Mouse (Mus musculus) forebrain, embryonic 13.5 days (tissue): ENCODE results near the gene Osbpl7. TPM values are rescaled to one million over a fixed set of nuclear protein-coding genes. Genes with fewer than 3 reads are reported as not detected.

ENCODE experiments used
- ATAC-seq: fragments of 200-750 bp; cut with Nextera tagmentation; 2 replicates; pipeline ENCODE4 v1.8.0; 2017
- H3K27ac ChIP-seq: fragments of 300-500 bp; sonication (generic); 2 replicates; pipeline ENCODE4 v1.5.1; 2015; ENCODE audit warnings: inconsistent platforms, mild to moderate bottlenecking, moderate library complexity
- H3K27me3 ChIP-seq: fragments of 300-500 bp; sonication (generic); 2 replicates; pipeline ENCODE4 v1.6.1; 2015; ENCODE audit warnings: mild to moderate bottlenecking, inconsistent platforms
- H3K36me3 ChIP-seq: fragments of 300-500 bp; sonication (generic); 2 replicates; pipeline ENCODE4 v1.6.1; 2015; ENCODE audit warnings: mild to moderate bottlenecking, inconsistent platforms; ENCODE audit not compliant: poor library complexity, severe bottlenecking
- H3K4me1 ChIP-seq: fragments of 300-500 bp; sonication (generic); 2 replicates; pipeline ENCODE4 v1.6.1; 2015; ENCODE audit warnings: inconsistent platforms
- H3K4me2 ChIP-seq: fragments of 300-500 bp; sonication (generic); 2 replicates; pipeline ENCODE4 v1.6.1; 2015; ENCODE audit warnings: inconsistent platforms, mild to moderate bottlenecking, moderate library complexity
- H3K4me3 ChIP-seq: fragments of 300-500 bp; sonication (generic); 2 replicates; pipeline ENCODE4 v1.5.1; 2015; ENCODE audit warnings: mild to moderate bottlenecking, inconsistent platforms
- H3K9ac ChIP-seq: fragments of 300-500 bp; sonication (generic); 2 replicates; pipeline ENCODE4 v1.6.1; 2015; ENCODE audit warnings: mild to moderate bottlenecking, inconsistent platforms
- H3K9me3 ChIP-seq: fragments of 300-500 bp; sonication (generic); replicated peaks from 2 replicates; pipeline ENCODE4 v1.6.1; 2016; ENCODE audit warnings: inconsistent platforms
- WGBS: fragments of 180-500 bp; shearing (Covaris S2); methylation state at CpG from one replicate; pipeline ENCODE4 v1.1.7; 2015; 5-methylcytosine and 5-hydroxymethylcytosine counted together
- polyA plus RNA-seq: library from polyadenylated mRNA; unstranded; fragments of >200 nt; fragmentation: Nextera tagmentation; extraction: Ambion mirVana; gene quantifications from 2 replicates; pipeline ENCODE4 v1.2.1, GENCODE M21; 2015

Gene Osbpl7
- polyA plus RNA-seq, 1 experiment from 2014 or later, result 7.8 TPM

GRCm38 (mm10) chr11:97044902-97045301 lies 5.5 kb upstream of the Osbpl7 start:
- H3K27me3 ChIP-seq, result no peaks in the 10 kb centered on the region
- no peak overlapping the region for H3K4me2 ChIP-seq
- no peak for ATAC-seq
- H3K9ac ChIP-seq, result no peak overlapping the region
- 94% methylated on average over 8 of the region's 8 CpGs for whole genome bisulfite sequencing
- H3K4me3 ChIP-seq, result no peak overlapping the region
- no peak overlapping the region for H3K27ac ChIP-seq
- H3K36me3 ChIP-seq, result peaks cover 45% of the 10 kb centered on the region
- no peaks in the 10 kb centered on the region for H3K9me3 ChIP-seq
- H3K4me1 ChIP-seq, result peaks cover 11% of the 10 kb centered on the region

DNA sequence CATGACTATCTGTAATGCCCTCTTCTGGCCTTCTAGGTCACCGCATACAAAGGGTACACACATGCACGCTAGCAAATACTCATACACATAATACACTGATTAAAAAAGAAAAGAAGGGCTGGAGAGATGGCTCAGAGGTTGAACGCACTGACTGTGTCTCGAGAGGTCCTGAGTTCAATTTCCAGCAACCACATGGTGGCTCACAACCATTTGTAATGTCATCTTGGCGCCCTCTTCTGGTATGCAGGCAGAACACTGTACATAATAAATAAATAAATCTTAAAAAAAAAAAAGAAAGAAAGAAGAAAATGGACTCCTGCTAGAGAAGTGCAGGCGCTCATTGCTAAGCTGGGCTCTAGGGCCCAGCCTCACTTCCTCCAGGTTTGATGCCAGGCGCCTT lies 4.6 kb upstream of the Osbpl7 start:
- Histone ChIP-seq H3K4me2 (no peak overlapping the region), H3K36me3 (peaks cover 45% of the 10 kb centered on the region), H3K27ac (no peak overlapping the region), H3K4me3 (no peak overlapping the region), H3K4me1 (peaks cover 17% of the 10 kb centered on the region), H3K9ac (no peak overlapping the region), H3K27me3 (no peaks in the 10 kb centered on the region), H3K9me3 (no peaks in the 10 kb centered on the region)
- no peak for ATAC-seq
- 78% methylated on average over 7 of the region's 7 CpGs for WGBS

GRCm38 (mm10) chr11:97048090-97048650 lies 2.3 kb upstream of the Osbpl7 start:
- Histone ChIP-seq H3K4me1 (peaks cover 26% of the 10 kb centered on the region), H3K27me3 (no peaks in the 10 kb centered on the region), H3K4me2 (no peak overlapping the region), H3K9ac (no peak overlapping the region), H3K9me3 (no peaks in the 10 kb centered on the region), H3K36me3 (peaks cover 54% of the 10 kb centered on the region), H3K27ac (no peak overlapping the region), H3K4me3 (no peak overlapping the region)
- no peak for ATAC-seq
- WGBS, result 87% methylated on average over 8 of the region's 8 CpGs

- H3K4me1 ChIP-seq, result peaks cover 26% of the 10 kb centered on the region
- H3K9me3 ChIP-seq, result no peaks in the 10 kb centered on the region
- H3K36me3 ChIP-seq, result peaks cover 54% of the 10 kb centered on the region
- no peak overlapping the region for H3K4me3 ChIP-seq
- peak overlapping the region; percentile 51; the same call in 1 of the 2 replicates for H3K27ac ChIP-seq
- WGBS, result 83% methylated on average over 6 of the region's 6 CpGs
- H3K9ac ChIP-seq, result 0 out of 2 replicates have a peak overlapping the region, but pooled peaks have one; percentile 86
- ATAC-seq, result no peak
- H3K27me3 ChIP-seq, result no peaks in the 10 kb centered on the region
- H3K4me2 ChIP-seq, result no peak overlapping the region
Observed at GRCm38 (mm10) chr11:97049492-97050085, 839 bp upstream of the Osbpl7 start.

DNA sequence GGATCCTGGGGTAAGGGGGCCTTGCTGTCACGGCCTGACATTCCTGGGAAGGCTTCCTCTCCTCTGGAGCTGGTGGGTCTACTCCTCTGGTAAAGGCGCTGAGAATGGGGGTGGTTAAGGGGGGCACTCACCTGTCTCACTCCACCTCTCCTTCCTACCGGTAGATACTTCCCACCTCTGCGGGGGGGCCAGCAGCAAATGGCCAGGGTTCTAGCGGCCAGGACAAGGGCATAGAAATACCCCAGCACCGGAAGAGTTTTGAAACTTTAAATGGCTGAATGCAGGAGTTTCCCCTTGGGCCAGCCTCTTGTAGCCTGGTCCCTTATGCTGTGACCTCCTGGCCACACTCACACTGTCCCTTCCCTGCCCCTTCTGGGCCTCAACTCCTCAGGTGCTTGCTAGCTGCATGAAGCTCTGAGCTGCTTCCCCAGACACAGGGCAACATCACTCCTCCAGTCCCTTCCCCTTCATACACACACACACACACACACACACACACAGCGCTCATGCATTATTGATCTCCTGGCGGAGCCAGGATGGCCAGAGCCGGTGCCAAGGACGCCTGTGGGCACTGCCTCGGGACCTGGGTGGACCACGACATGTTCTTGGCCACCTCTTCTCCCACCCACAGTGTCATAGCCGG lies 637 bp downstream of the Osbpl7 start:
- peak overlapping the region; percentile 98 for H3K4me2 ChIP-seq
- H3K4me1 ChIP-seq, result peaks cover 26% of the 10 kb centered on the region
- H3K4me3 ChIP-seq, result peak overlapping the region; percentile 73
- ATAC-seq, result 0 out of 2 replicates have a peak, but pooled peaks have one; percentile 14
- WGBS, result 27% methylated on average over 13 of the region's 13 CpGs
- H3K27ac ChIP-seq, result peak overlapping the region; percentile 51; the same call in 1 of the 2 replicates
- peak overlapping the region; percentile 86 for H3K9ac ChIP-seq
- H3K9me3 ChIP-seq, result no peaks in the 10 kb centered on the region
- peaks cover 57% of the 10 kb centered on the region for H3K36me3 ChIP-seq
- no peaks in the 10 kb centered on the region for H3K27me3 ChIP-seq

GRCm38 (mm10) chr11:97052219-97052646 lies 1.8 kb downstream of the Osbpl7 start:
- 0 out of 2 replicates have a peak overlapping the region, but pooled peaks have one; percentile 73 for H3K4me3 ChIP-seq

DNA sequence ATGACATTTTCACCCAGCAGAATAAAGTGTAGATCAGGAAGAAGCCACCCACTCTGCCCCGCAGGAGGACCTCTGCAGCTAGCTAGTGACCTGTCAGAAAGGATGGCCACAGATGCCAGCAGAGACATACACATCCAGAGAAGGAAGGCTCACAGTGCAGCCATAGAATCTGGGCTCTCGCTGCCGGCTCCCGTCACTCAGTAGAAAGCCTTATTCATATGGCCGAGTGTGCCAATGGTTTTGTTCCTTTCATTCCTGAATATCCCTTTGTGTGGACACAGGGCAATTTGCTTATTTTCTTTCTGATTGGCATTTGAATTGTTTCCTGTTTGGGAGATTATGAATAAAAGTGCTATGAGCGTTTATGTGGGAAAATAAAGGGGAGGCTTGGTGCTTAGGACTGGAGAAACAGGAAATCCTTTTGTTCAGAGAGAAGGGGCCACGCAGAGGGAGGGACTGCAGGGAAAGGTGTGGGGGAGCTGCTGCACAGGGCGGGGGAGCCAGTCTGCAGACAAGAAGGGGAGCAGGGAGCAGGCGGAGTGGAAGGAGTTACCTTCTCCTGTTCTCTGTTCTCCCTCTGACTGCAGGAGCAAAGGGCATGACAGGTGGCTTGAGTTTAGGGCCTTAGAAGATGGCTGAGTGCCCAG lies 13.0 kb downstream of the Osbpl7 start:
- peak; percentile 50; the same call in 1 of the 2 replicates for ATAC-seq
- 9% methylated on average over 9 of the region's 9 CpGs for WGBS

More at GRCm38 (mm10) chr11:97052219-97052646, 1.8 kb downstream of the Osbpl7 start:
- Histone ChIP-seq H3K27me3 (no peaks in the 10 kb centered on the region), H3K9me3 (no peaks in the 10 kb centered on the region), H3K27ac (no peak overlapping the region), H3K36me3 (peaks cover 64% of the 10 kb centered on the region), H3K4me2 (peak overlapping the region; percentile 98; the same call in 1 of the 2 replicates), H3K9ac (peak overlapping the region; percentile 30; the same call in 1 of the 2 replicates), H3K4me1 (peaks cover 26% of the 10 kb centered on the region)
- WGBS, result 30% methylated on average over 11 of the region's 11 CpGs
- no peak for ATAC-seq

GRCm38 (mm10) chr11:97063921-97064295 lies 13.5 kb downstream of the Osbpl7 start:
- ATAC-seq, result no peak
- Histone ChIP-seq H3K36me3 (peaks cover 42% of the 10 kb centered on the region), H3K4me2 (peak overlapping the region; percentile 10; the same call in 1 of the 2 replicates), H3K4me1 (peaks cover 12% of the 10 kb centered on the region), H3K9me3 (no peaks in the 10 kb centered on the region), H3K27ac (peak overlapping the region; percentile 68), H3K27me3 (no peaks in the 10 kb centered on the region), H3K9ac (no peak overlapping the region), H3K4me3 (no peak overlapping the region)
- WGBS, result 85% methylated on average over 3 of the region's 3 CpGs

More for the DNA sequence above, 13.0 kb downstream of the Osbpl7 start:
- Histone ChIP-seq H3K4me2 (peak overlapping the region; percentile 10; the same call in 1 of the 2 replicates), H3K27ac (peak overlapping the region; percentile 68), H3K36me3 (peaks cover 42% of the 10 kb centered on the region), H3K27me3 (no peaks in the 10 kb centered on the region), H3K9me3 (no peaks in the 10 kb centered on the region), H3K4me1 (peaks cover 12% of the 10 kb centered on the region), H3K4me3 (no peak overlapping the region), H3K9ac (0 out of 2 replicates have a peak overlapping the region, but pooled peaks have one; percentile 10)

- peaks cover 12% of the 10 kb centered on the region for H3K4me1 ChIP-seq
- H3K4me3 ChIP-seq, result no peak overlapping the region
- no peaks in the 10 kb centered on the region for H3K27me3 ChIP-seq
- H3K27ac ChIP-seq, result no peak overlapping the region
- ATAC-seq, result no peak
- H3K4me2 ChIP-seq, result no peak overlapping the region
- no peak overlapping the region for H3K9ac ChIP-seq
- 91% methylated on average over 12 of the region's 12 CpGs for WGBS
- no peaks in the 10 kb centered on the region for H3K9me3 ChIP-seq
- H3K36me3 ChIP-seq, result peaks cover 27% of the 10 kb centered on the region
Observed at GRCm38 (mm10) chr11:97065538-97066295, 15.3 kb downstream of the Osbpl7 start.

DNA sequence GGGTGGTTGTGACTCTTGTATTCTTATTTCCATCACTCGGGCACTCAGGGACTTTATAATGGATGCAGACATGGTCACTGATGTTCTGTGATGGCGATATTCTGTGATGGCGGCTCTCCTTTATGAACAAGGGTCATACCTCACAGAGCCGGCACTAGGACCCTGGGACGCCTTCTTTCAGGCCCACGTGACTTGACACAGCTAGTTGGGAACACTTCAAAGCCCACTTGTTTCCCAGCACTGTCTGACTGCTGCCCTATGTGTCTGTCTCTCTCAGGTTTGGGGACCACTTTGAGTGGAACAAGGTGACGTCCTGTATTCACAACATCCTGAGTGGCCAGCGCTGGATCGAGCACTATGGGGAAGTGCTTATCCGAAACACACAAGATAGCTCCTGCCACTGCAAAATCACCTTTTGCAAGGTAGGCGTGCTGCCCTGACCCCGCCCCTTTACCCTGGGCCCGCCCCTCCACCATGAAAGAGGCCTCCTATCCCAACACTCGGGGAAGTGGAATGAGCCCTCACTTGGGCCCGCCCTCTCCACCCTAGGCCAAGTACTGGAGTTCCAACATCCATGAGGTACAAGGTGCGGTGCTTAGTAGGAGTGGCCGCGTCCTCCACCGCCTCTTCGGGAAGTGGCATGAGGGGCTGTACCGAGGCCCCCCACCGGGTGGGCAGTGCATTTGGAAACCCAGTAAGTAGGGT lies 16.4 kb downstream of the Osbpl7 start:
- 46% methylated on average over 22 of the region's 22 CpGs for WGBS
- no peak for ATAC-seq
- H3K27me3 ChIP-seq, result no peaks in the 10 kb centered on the region

GRCm38 (mm10) chr11:97069333-97069732 lies 18.9 kb downstream of the Osbpl7 start:
- Histone ChIP-seq H3K27ac (no peak overlapping the region), H3K36me3 (peaks cover 17% of the 10 kb centered on the region), H3K27me3 (no peaks in the 10 kb centered on the region), H3K9ac (no peak overlapping the region), H3K4me3 (no peak overlapping the region), H3K4me2 (no peak overlapping the region), H3K4me1 (no peaks in the 10 kb centered on the region), H3K9me3 (no peaks in the 10 kb centered on the region)
- 76% methylated on average over 1 of the region's 1 CpGs for WGBS
- ATAC-seq, result no peak

More for the DNA sequence above, 16.4 kb downstream of the Osbpl7 start:
- Histone ChIP-seq H3K4me3 (no peak overlapping the region), H3K27ac (no peak overlapping the region), H3K9me3 (no peaks in the 10 kb centered on the region), H3K9ac (no peak overlapping the region), H3K36me3 (peaks cover 17% of the 10 kb centered on the region), H3K4me2 (no peak overlapping the region), H3K4me1 (peaks cover 12% of the 10 kb centered on the region)
